Mouse (Mus musculus): ENCODE measurements around the gene Kcnt1. TPM values are rescaled to one million over a fixed set of nuclear protein-coding genes. Genes with fewer than 3 reads are reported as not detected.
A peak's percentile ranks its signal among the peaks of the same experiment; 100 is the strongest.

The Kcnt1 gene
- polyA plus RNA-seq, 1 experiment = 0.06 TPM

GRCm38 (mm10) chr2:25898970-25899369 lies 35.4 kb downstream of the Kcnt1 start:
- no peak overlapping the region for H3K4me3 ChIP-seq (replicated peaks; ENCODE audit: extremely low read depth, low read depth, low read length)
- TF ChIP-seq POLR2A (IDR thresholded peaks at IDR 0.05; ENCODE audit: borderline replicate concordance, extremely low read depth, low read depth, low read length) (no peak), CTCF (IDR thresholded peaks at IDR 0.05; ENCODE audit: insufficient read depth, low read length) (no peak)
- no peaks in the 10 kb centered on the region for H3K4me1 ChIP-seq (ENCODE audit: control insufficient read depth, insufficient read depth, low read length)
- 74% methylated on average over 9 of the region's 9 CpGs for WGBS
- DNase-seq = no peak

GRCm38 (mm10) chr2:25909872-25910271 lies 46.3 kb downstream of the Kcnt1 start:
- no peak for TF ChIP-seq POLR2A (IDR thresholded peaks at IDR 0.05; ENCODE audit: borderline replicate concordance, extremely low read depth, low read depth, low read length)
- no peak for TF ChIP-seq CTCF (IDR thresholded peaks at IDR 0.05; ENCODE audit: insufficient read depth, low read length)
- WGBS = 71% methylated on average over 12 of the region's 12 CpGs
- H3K4me3 ChIP-seq (replicated peaks; ENCODE audit: extremely low read depth, low read depth, low read length) = no peak overlapping the region

GRCm38 (mm10) chr2:25913247-25913646 lies 49.7 kb downstream of the Kcnt1 start:
- WGBS = 32% methylated on average over 2 of the region's 2 CpGs
- no peaks in the 10 kb centered on the region for H3K4me1 ChIP-seq (ENCODE audit: control insufficient read depth, insufficient read depth, low read length)
- DNase-seq = no peak
- TF ChIP-seq POLR2A (IDR thresholded peaks at IDR 0.05; ENCODE audit: borderline replicate concordance, extremely low read depth, low read depth, low read length) = no peak
- 0 out of 2 replicates have a peak, but pooled peaks have one; percentile 26 for TF ChIP-seq CTCF (IDR thresholded peaks at IDR 0.05; ENCODE audit: insufficient read depth, low read length)
- no peak overlapping the region for H3K4me3 ChIP-seq (replicated peaks; ENCODE audit: extremely low read depth, low read depth, low read length)

More at GRCm38 (mm10) chr2:25909872-25910271, 46.3 kb downstream of the Kcnt1 start:
- no peak for DNase-seq
- H3K4me1 ChIP-seq (ENCODE audit: control insufficient read depth, insufficient read depth, low read length) = no peaks in the 10 kb centered on the region

GRCm38 (mm10) chr2:25914201-25914600 lies 50.7 kb downstream of the Kcnt1 start:
- 62% methylated on average over 4 of the region's 4 CpGs for WGBS
- no peak overlapping the region for H3K4me3 ChIP-seq (replicated peaks; ENCODE audit: extremely low read depth, low read depth, low read length)

GRCm38 (mm10) chr2:25914821-25915220 lies 51.3 kb downstream of the Kcnt1 start:
- WGBS = 82% methylated on average over 5 of the region's 5 CpGs
- TF ChIP-seq POLR2A (IDR thresholded peaks at IDR 0.05; ENCODE audit: borderline replicate concordance, extremely low read depth, low read depth, low read length) = no peak
- TF ChIP-seq CTCF (IDR thresholded peaks at IDR 0.05; ENCODE audit: insufficient read depth, low read length) = no peak
- H3K4me3 ChIP-seq (replicated peaks; ENCODE audit: extremely low read depth, low read depth, low read length) = no peak overlapping the region
- DNase-seq = no peak
- H3K4me1 ChIP-seq (ENCODE audit: control insufficient read depth, insufficient read depth, low read length) = no peaks in the 10 kb centered on the region

More at GRCm38 (mm10) chr2:25914201-25914600, 50.7 kb downstream of the Kcnt1 start:
- no peaks in the 10 kb centered on the region for H3K4me1 ChIP-seq (ENCODE audit: control insufficient read depth, insufficient read depth, low read length)
- TF ChIP-seq POLR2A (IDR thresholded peaks at IDR 0.05; ENCODE audit: borderline replicate concordance, extremely low read depth, low read depth, low read length) = no peak
- TF ChIP-seq CTCF (IDR thresholded peaks at IDR 0.05; ENCODE audit: insufficient read depth, low read length) = no peak
- DNase-seq = no peak

GRCm38 (mm10) chr2:25918408-25918807 lies 54.9 kb downstream of the Kcnt1 start:
- DNase-seq = no peak
- no peak overlapping the region for H3K4me3 ChIP-seq (replicated peaks; ENCODE audit: extremely low read depth, low read depth, low read length)
- TF ChIP-seq CTCF (IDR thresholded peaks at IDR 0.05; ENCODE audit: insufficient read depth, low read length) = no peak
- H3K4me1 ChIP-seq (ENCODE audit: control insufficient read depth, insufficient read depth, low read length) = no peaks in the 10 kb centered on the region
- 77% methylated on average over 2 of the region's 2 CpGs for WGBS

GRCm38 (mm10) chr2:25919972-25920371 lies 56.4 kb downstream of the Kcnt1 start:
- TF ChIP-seq CTCF (IDR thresholded peaks at IDR 0.05; ENCODE audit: insufficient read depth, low read length) (no peak), POLR2A (IDR thresholded peaks at IDR 0.05; ENCODE audit: borderline replicate concordance, extremely low read depth, low read depth, low read length) (no peak)
- Histone ChIP-seq H3K4me1 (ENCODE audit: control insufficient read depth, insufficient read depth, low read length) (no peaks in the 10 kb centered on the region), H3K4me3 (replicated peaks; ENCODE audit: extremely low read depth, low read depth, low read length) (no peak overlapping the region)
- DNase-seq = no peak
- WGBS = 49% methylated on average over 3 of the region's 3 CpGs

GRCm38 (mm10) chr2:25923799-25924198 lies 60.3 kb downstream of the Kcnt1 start:
- H3K4me3 ChIP-seq (replicated peaks; ENCODE audit: extremely low read depth, low read depth, low read length) = no peak overlapping the region
- WGBS = 61% methylated on average over 2 of the region's 2 CpGs
- no peak for TF ChIP-seq CTCF (IDR thresholded peaks at IDR 0.05; ENCODE audit: insufficient read depth, low read length)
- no peak for TF ChIP-seq POLR2A (IDR thresholded peaks at IDR 0.05; ENCODE audit: borderline replicate concordance, extremely low read depth, low read depth, low read length)
- H3K4me1 ChIP-seq (ENCODE audit: control insufficient read depth, insufficient read depth, low read length) = no peaks in the 10 kb centered on the region
- no peak for DNase-seq

- Histone ChIP-seq H3K4me1 (ENCODE audit: control insufficient read depth, insufficient read depth, low read length) (no peaks in the 10 kb centered on the region), H3K4me3 (replicated peaks; ENCODE audit: extremely low read depth, low read depth, low read length) (no peak overlapping the region)
- no peak for TF ChIP-seq POLR2A (IDR thresholded peaks at IDR 0.05; ENCODE audit: borderline replicate concordance, extremely low read depth, low read depth, low read length)
- no peak for TF ChIP-seq CTCF (IDR thresholded peaks at IDR 0.05; ENCODE audit: insufficient read depth, low read length)
- no peak for DNase-seq
- WGBS = 68% methylated on average over 4 of the region's 4 CpGs
Observed at GRCm38 (mm10) chr2:25924934-25925333, 61.4 kb downstream of the Kcnt1 start.

GRCm38 (mm10) chr2:25927821-25928220 lies 64.3 kb downstream of the Kcnt1 start:
- no peak for DNase-seq
- WGBS = 84% methylated on average over 7 of the region's 7 CpGs
- no peak for TF ChIP-seq CTCF (IDR thresholded peaks at IDR 0.05; ENCODE audit: insufficient read depth, low read length)
- no peak for TF ChIP-seq POLR2A (IDR thresholded peaks at IDR 0.05; ENCODE audit: borderline replicate concordance, extremely low read depth, low read depth, low read length)
- Histone ChIP-seq H3K4me3 (replicated peaks; ENCODE audit: extremely low read depth, low read depth, low read length) (no peak overlapping the region), H3K4me1 (ENCODE audit: control insufficient read depth, insufficient read depth, low read length) (no peaks in the 10 kb centered on the region)

Measured in lung, adult 2 months (tissue).